Mouse (Mus musculus) MEL (cell line): ENCODE measurements around the gene Spcs2. TPM values are rescaled to one million over a fixed set of nuclear protein-coding genes. Genes with fewer than 3 reads are reported as not detected.
A peak's percentile ranks its signal among the peaks of the same experiment; 100 is the strongest.

ENCODE experiments used
- DNase-seq: peaks from one replicate; pipeline ENCODE4 v3.0.0; 2011; ENCODE audit warnings: low read depth, low spot score
- H3K27ac ChIP-seq: 2 replicates; pipeline ENCODE4 v1.5.1; 2012; ENCODE audit warnings: low read depth, mild to moderate bottlenecking, control low read depth, low read length, moderate library complexity; ENCODE audit not compliant: control insufficient read depth
- H3K27me3 ChIP-seq, 2 experiments: fragments of 150-350 bp in 1 of 2; sonication (generic) in 1 of 2; 2 replicates each; pipeline ENCODE4 v1.6.1; 2012; ENCODE audit warnings: low read length in 2 of 2, mild to moderate bottlenecking in 2 of 2, improper control_type of control experiment in 1 of 2, moderate library complexity in 1 of 2; ENCODE audit not compliant: insufficient read depth in 2 of 2, control insufficient read depth in 1 of 2
- H3K36me3 ChIP-seq, 2 experiments: 2 replicates each; pipeline ENCODE4 v1.6.1; 2012 to 2014; ENCODE audit warnings: low read length in 2 of 2, improper control_type of control experiment in 1 of 2, inconsistent platforms in 1 of 2, mild to moderate bottlenecking in 1 of 2; ENCODE audit not compliant: insufficient read depth in 2 of 2, control insufficient read depth in 1 of 2
- H3K4me1 ChIP-seq, 2 experiments: fragments of 150-350 bp in 1 of 2; sonication (generic) in 1 of 2; 2 replicates each; pipeline ENCODE4 v1.6.1; 2012; ENCODE audit warnings: low read length in 2 of 2, improper control_type of control experiment in 1 of 2, mild to moderate bottlenecking in 1 of 2; ENCODE audit not compliant: insufficient read depth in 2 of 2, control insufficient read depth in 1 of 2
- H3K4me3 ChIP-seq, 2 experiments: fragments of 150-350 bp in 1 of 2; sonication (generic) in 1 of 2; 2 replicates each; pipeline ENCODE4 v1.5.1; 2012; ENCODE audit warnings: low read depth in 2 of 2, low read length in 2 of 2, mild to moderate bottlenecking in 2 of 2, moderate library complexity in 2 of 2, control low read depth in 1 of 2, improper control_type of control experiment in 1 of 2; ENCODE audit not compliant: control insufficient read depth in 1 of 2, insufficient read depth in 1 of 2
- H3K79me2 ChIP-seq: 2 replicates; pipeline ENCODE4 v1.6.1; 2012; ENCODE audit warnings: mild to moderate bottlenecking, low read length, moderate library complexity; ENCODE audit not compliant: control insufficient read depth, poor library complexity, insufficient read depth
- H3K9ac ChIP-seq: 2 replicates; pipeline ENCODE4 v1.6.1; 2012; ENCODE audit warnings: low read depth, mild to moderate bottlenecking, control low read depth, low read length, moderate library complexity; ENCODE audit not compliant: control insufficient read depth, poor library complexity, severe bottlenecking
- H3K9me3 ChIP-seq: fragments of 150-350 bp; sonication (generic); replicated peaks from 2 replicates; pipeline ENCODE4 v1.6.1; 2012; ENCODE audit warnings: mild to moderate bottlenecking, low read length, improper control_type of control experiment, moderate library complexity; ENCODE audit not compliant: insufficient read depth
- BHLHE40 ChIP-seq: IDR thresholded peaks from 2 replicates; pipeline ENCODE4 v1.6.1; 2012; ENCODE audit warnings: low read depth, mild to moderate bottlenecking, inconsistent platforms, low read length, improper control_type of control experiment, borderline replicate concordance
- CHD1 ChIP-seq: IDR thresholded peaks from 2 replicates; pipeline ENCODE4 v1.6.1; 2012; ENCODE audit warnings: low read depth, mild to moderate bottlenecking, inconsistent platforms, low read length, improper control_type of control experiment
- CHD2 ChIP-seq: IDR thresholded peaks from 2 replicates; pipeline ENCODE4 v1.6.1; 2011; ENCODE audit warnings: low read length, improper control_type of control experiment
- CTCF ChIP-seq, 3 experiments: IDR thresholded peaks in 2 of 3; conservative IDR thresholded peaks in 1 of 3; 2 replicates each; pipeline ENCODE4 v1.5.1; 2011 to 2012; ENCODE audit warnings: low read length in 3 of 3, low read depth in 2 of 3, mild to moderate bottlenecking in 2 of 3, improper control_type of control experiment in 1 of 3, inconsistent platforms in 1 of 3, mixed read lengths in 1 of 3, moderate library complexity in 1 of 3; ENCODE audit not compliant: control insufficient read depth in 1 of 3, insufficient read depth in 1 of 3, poor library complexity in 1 of 3, severe bottlenecking in 1 of 3
- E2F4 ChIP-seq: IDR thresholded peaks from 2 replicates; pipeline ENCODE4 v1.6.1; 2011; ENCODE audit warnings: low read depth, low read length, improper control_type of control experiment, borderline replicate concordance
- ELF1 ChIP-seq: IDR thresholded peaks from 2 replicates; pipeline ENCODE4 v1.6.1; 2014; ENCODE audit warnings: low read depth, mild to moderate bottlenecking, inconsistent platforms, low read length, improper control_type of control experiment, moderate library complexity
- EP300 ChIP-seq, 2 experiments: IDR thresholded peaks; 2 replicates each; pipeline ENCODE4 v1.6.1; 2011; ENCODE audit warnings: improper control_type of control experiment in 2 of 2, low read length in 2 of 2, low read depth in 1 of 2, mild to moderate bottlenecking in 1 of 2
- ETS1 ChIP-seq: IDR thresholded peaks from 2 replicates; pipeline ENCODE4 v1.6.1; 2012; ENCODE audit warnings: low read depth, mild to moderate bottlenecking, inconsistent platforms, low read length, improper control_type of control experiment, moderate library complexity
- GATA1 ChIP-seq: IDR thresholded peaks from 2 replicates; pipeline ENCODE4 v1.6.1; 2011; ENCODE audit warnings: low read depth, low read length, improper control_type of control experiment
- KAT2A ChIP-seq: conservative IDR thresholded peaks from 2 replicates; pipeline ENCODE4 v1.6.1; 2012; ENCODE audit warnings: low read depth, low read length, improper control_type of control experiment, inconsistent platforms
- MAX ChIP-seq: IDR thresholded peaks from 2 replicates; pipeline ENCODE4 v1.6.1; 2011; ENCODE audit warnings: low read length, improper control_type of control experiment
- MEF2A ChIP-seq: IDR thresholded peaks from 2 replicates; pipeline ENCODE4 v1.6.1; 2014; ENCODE audit warnings: low read depth, mild to moderate bottlenecking, inconsistent platforms, low read length, improper control_type of control experiment; ENCODE audit not compliant: poor library complexity, insufficient replicate concordance, severe bottlenecking; ENCODE audit errors: extremely low read depth
- MYC ChIP-seq: IDR thresholded peaks from 2 replicates; pipeline ENCODE4 v1.6.1; 2011; ENCODE audit warnings: low read depth, mild to moderate bottlenecking, low read length, improper control_type of control experiment, moderate library complexity
- NELFE ChIP-seq: IDR thresholded peaks from 2 replicates; pipeline ENCODE4 v1.6.1; 2011; ENCODE audit warnings: low read depth, low read length, improper control_type of control experiment
- NRF1 ChIP-seq: IDR thresholded peaks from 2 replicates; pipeline ENCODE4 v1.6.1; 2014; ENCODE audit warnings: low read depth, mild to moderate bottlenecking, inconsistent platforms, low read length, improper control_type of control experiment, moderate library complexity; ENCODE audit not compliant: poor library complexity, insufficient read depth, severe bottlenecking
- POLR2AphosphoS2 ChIP-seq: IDR thresholded peaks from 2 replicates; pipeline ENCODE4 v1.6.1; 2011; ENCODE audit warnings: low read length, improper control_type of control experiment
- RCOR1 ChIP-seq: IDR thresholded peaks from 2 replicates; pipeline ENCODE4 v1.6.1; 2012; ENCODE audit warnings: low read depth, mild to moderate bottlenecking, inconsistent platforms, low read length, improper control_type of control experiment
- SIN3A ChIP-seq: IDR thresholded peaks from 2 replicates; pipeline ENCODE4 v1.6.1; 2012; ENCODE audit warnings: low read length, improper control_type of control experiment, inconsistent platforms
- TAL1 ChIP-seq: IDR thresholded peaks from 2 replicates; pipeline ENCODE4 v1.6.1; 2012; ENCODE audit warnings: mild to moderate bottlenecking, inconsistent platforms, low read length, moderate library complexity, mixed read lengths
- TBP ChIP-seq: IDR thresholded peaks from 2 replicates; pipeline ENCODE4 v1.8.0; 2011; ENCODE audit warnings: low read depth, low read length, improper control_type of control experiment
- TCF12 ChIP-seq: IDR thresholded peaks from 2 replicates; pipeline ENCODE4 v1.6.1; 2014; ENCODE audit warnings: low read depth, mild to moderate bottlenecking, inconsistent platforms, low read length, improper control_type of control experiment, moderate library complexity
- UBTF ChIP-seq: IDR thresholded peaks from 2 replicates; pipeline ENCODE4 v1.6.1; 2012; ENCODE audit warnings: low read depth, mild to moderate bottlenecking, inconsistent platforms, low read length, improper control_type of control experiment, moderate library complexity, borderline replicate concordance; ENCODE audit not compliant: insufficient read depth
- USF1 ChIP-seq: IDR thresholded peaks from 2 replicates; pipeline ENCODE4 v1.6.1; 2014; ENCODE audit warnings: low read depth, mild to moderate bottlenecking, inconsistent platforms, low read length, improper control_type of control experiment, moderate library complexity
- USF2 ChIP-seq, 2 experiments: IDR thresholded peaks; 2 replicates each; pipeline ENCODE4 v1.6.1; 2011 to 2012; ENCODE audit warnings: improper control_type of control experiment in 2 of 2, low read length in 2 of 2, borderline replicate concordance in 1 of 2, inconsistent platforms in 1 of 2, low read depth in 1 of 2, mild to moderate bottlenecking in 1 of 2; ENCODE audit not compliant: insufficient read depth in 1 of 2
- ZC3H11A ChIP-seq: IDR thresholded peaks from 2 replicates; pipeline ENCODE4 v1.6.1; 2012; ENCODE audit warnings: low read depth, mild to moderate bottlenecking, inconsistent platforms, low read length, improper control_type of control experiment
- ZKSCAN1 ChIP-seq: IDR thresholded peaks from 2 replicates; pipeline ENCODE4 v1.6.1; 2012; ENCODE audit warnings: low read depth, mild to moderate bottlenecking, inconsistent platforms, low read length, improper control_type of control experiment, moderate library complexity
- ZMIZ1 ChIP-seq: IDR thresholded peaks from 2 replicates; pipeline ENCODE4 v1.6.1; 2012; ENCODE audit warnings: low read depth, mild to moderate bottlenecking, inconsistent platforms, low read length, improper control_type of control experiment, moderate library complexity
- ZNF384 ChIP-seq: IDR thresholded peaks from 2 replicates; pipeline ENCODE4 v1.6.1; 2012; ENCODE audit warnings: low read depth, mild to moderate bottlenecking, inconsistent platforms, low read length, improper control_type of control experiment
- polyA plus RNA-seq, 2 experiments: library from polyadenylated mRNA; stranded (reverse) in 1 of 2; unstranded in 1 of 2; fragments of >175 nt in 1 of 2; fragments of >200 nt in 1 of 2; gene quantifications; 2 replicates each; pipeline versions ENCODE4 v1.2.1 to v1.2.4; 2012; ENCODE audit warnings: low replicate concordance in 2 of 2, low read depth in 1 of 2; ENCODE audit not compliant: insufficient read length in 2 of 2, insufficient read depth in 1 of 2, missing spikeins in 1 of 2
- total RNA-seq: library from RNA; depleted of rRNA; stranded (reverse); fragments of 300-350 nt; gene quantifications from 2 replicates; pipeline ENCODE4 v1.2.3, GENCODE M21; 2012

The Spcs2 gene
- total and polyA plus RNA-seq, 3 experiments = 152 to 241 TPM; not detected in 1

GRCm38 (mm10) chr7:99823045-99823663 lies 40.1 kb downstream of the Spcs2 start:
- TF ChIP-seq CHD2 (no peak), POLR2AphosphoS2 (no peak), MYC (no peak), MAX (no peak), TBP (peak; percentile 91), ELF1 (no peak), NELFE (no peak; the same call in 1 of the 2 replicates), CHD1 (no peak), EP300 (IDR thresholded peaks at IDR 0.05; ENCODE audit: low read depth in 1 of 2, low read length in 2 of 2) (0 out of 4 replicates have a peak, but pooled peaks have one; percentile 12 to 25)
- peak overlapping the region; percentile 79 for H3K27ac ChIP-seq
- DNase-seq = peak; percentile 49
- H3K4me1 ChIP-seq = peaks cover 31 to 43% of the 10 kb centered on the region in 2 experiments
- H3K9me3 ChIP-seq = no peaks in the 10 kb centered on the region
- H3K79me2 ChIP-seq = no peaks in the 10 kb centered on the region; the same call in 1 of the 2 replicates
- peak overlapping the region; percentile 34 for H3K9ac ChIP-seq
- H3K27me3 ChIP-seq = no peaks in the 10 kb centered on the region
- H3K36me3 ChIP-seq = peaks cover 0 to 40% of the 10 kb centered on the region in 2 experiments; a peak in 2 of 4 replicates
- H3K4me3 ChIP-seq = peak overlapping the region; percentile 3 to 4; a peak in 1 of 4 replicates

- H3K27ac ChIP-seq = peak overlapping the region; percentile 79
- H3K27me3 ChIP-seq = no peaks in the 10 kb centered on the region
- peaks cover 0 to 39% of the 10 kb centered on the region in 2 experiments; a peak in 2 of 4 replicates for H3K36me3 ChIP-seq
- H3K9ac ChIP-seq = peak overlapping the region; percentile 55
- H3K4me3 ChIP-seq = peak overlapping the region; percentile 23 to 32
- peaks cover 30 to 43% of the 10 kb centered on the region in 2 experiments for H3K4me1 ChIP-seq
- H3K79me2 ChIP-seq = no peaks in the 10 kb centered on the region
- DNase-seq = peak; percentile 78
- no peaks in the 10 kb centered on the region for H3K9me3 ChIP-seq
- TF ChIP-seq E2F4 (no peak), CHD1 (no peak), MEF2A (no peak), NRF1 (no peak), CTCF (IDR thresholded peaks at IDR 0.05 in 2 of 3, conservative IDR thresholded peaks at IDR 0.05 in 1 of 3; ENCODE audit: control insufficient read depth in 1 of 3, insufficient read depth in 1 of 3, low read depth in 2 of 3, low read length in 3 of 3, poor library complexity in 1 of 3, severe bottlenecking in 1 of 3) (no peak), TBP (no peak), MYC (no peak), ZKSCAN1 (no peak), ELF1 (no peak), MAX (no peak), UBTF (no peak), TCF12 (peak; percentile 78), POLR2AphosphoS2 (no peak), SIN3A (no peak), ZC3H11A (no peak), BHLHE40 (no peak), ZNF384 (no peak), NELFE (no peak), RCOR1 (peak; percentile 65; the same call in 1 of the 2 replicates), CHD2 (no peak), TAL1 (no peak), GATA1 (0 out of 2 replicates have a peak, but pooled peaks have one; percentile 35), KAT2A (no peak), ETS1 (peak; percentile 63; the same call in 1 of the 2 replicates), USF2 (IDR thresholded peaks at IDR 0.05; ENCODE audit: borderline replicate concordance in 1 of 2, insufficient read depth in 1 of 2, low read depth in 1 of 2, low read length in 2 of 2) (no peak), ZMIZ1 (no peak), USF1 (no peak)
Observed at GRCm38 (mm10) chr7:99822426-99822825, 40.8 kb downstream of the Spcs2 start.
